Mouse (Mus musculus): ENCODE measurements around the gene Slc22a19.

GRCm38 (mm10) chr19:7711148-7711547, at the start of gene Slc22a19:
- TF ChIP-seq CEBPB (IDR thresholded peaks at IDR 0.05; ENCODE audit: insufficient read depth, poor library complexity, severe bottlenecking) (no peak), TCF12 (IDR thresholded peaks at IDR 0.05; ENCODE audit: insufficient read depth, poor library complexity, severe bottlenecking) (no peak), POLR2A (IDR thresholded peaks at IDR 0.05; ENCODE audit: insufficient read length, low read depth) (no peak), MAX (IDR thresholded peaks at IDR 0.05; ENCODE audit: low read depth) (no peak), E2F4 (IDR thresholded peaks at IDR 0.05; ENCODE audit: insufficient read depth) (no peak), MYOG (IDR thresholded peaks at IDR 0.05; ENCODE audit: control insufficient read depth in 1 of 3, insufficient read depth in 1 of 3, insufficient read length in 2 of 3, low read depth in 2 of 3) (no peak), SRF (IDR thresholded peaks at IDR 0.05; ENCODE audit: control insufficient read depth, insufficient read length, low read depth) (no peak), USF1 (IDR thresholded peaks at IDR 0.05; ENCODE audit: low read depth) (no peak), POLR2AphosphoS2 (IDR thresholded peaks at IDR 0.05; ENCODE audit: insufficient read length, low read depth) (no peak)
